Mouse (Mus musculus): Measurements from ENCODE around the gene Plcl2.
"Not testable (repeated sequence)": the region's sequence is repeated elsewhere in the genome, so short reads cannot be mapped to it uniquely, and the experiment has no call there.

The Plcl2 gene

GRCm38 (mm10) chr17:50620794-50621537, 111.8 kb downstream of the Plcl2 start:
- no peak for DNase-seq (ENCODE audit: low read depth in 1 of 2, low spot score in 2 of 2)

- DNase-seq (ENCODE audit: low read depth in 1 of 2, low spot score in 2 of 2): no peak
These were observed 112.8 kb downstream of the Plcl2 start for GRCm38 (mm10) chr17:50621996-50622395.

- no peak for DNase-seq (ENCODE audit: low read depth in 1 of 2, low spot score in 2 of 2)
These were observed 116.4 kb downstream of the Plcl2 start for GRCm38 (mm10) chr17:50625584-50625983.

GRCm38 (mm10) chr17:50627658-50628057, 118.5 kb downstream of the Plcl2 start:
- no peak for DNase-seq (ENCODE audit: low read depth in 1 of 2, low spot score in 2 of 2)

- DNase-seq (ENCODE audit: low read depth in 1 of 2, low spot score in 2 of 2): no peak
These were observed 119.5 kb downstream of the Plcl2 start for GRCm38 (mm10) chr17:50628716-50629115.

- DNase-seq (ENCODE audit: low read depth in 1 of 2, low spot score in 2 of 2): not testable (repeated sequence)
These were observed 121.8 kb downstream of the Plcl2 start for GRCm38 (mm10) chr17:50630992-50631391.

- no peak for DNase-seq (ENCODE audit: low read depth in 1 of 2, low spot score in 2 of 2)
These were observed 125.0 kb downstream of the Plcl2 start for GRCm38 (mm10) chr17:50634008-50634871.

GRCm38 (mm10) chr17:50635961-50636585, 126.9 kb downstream of the Plcl2 start:
- DNase-seq (ENCODE audit: low read depth in 1 of 2, low spot score in 2 of 2): no peak

GRCm38 (mm10) chr17:50638791-50639190, 129.6 kb downstream of the Plcl2 start:
- no peak for DNase-seq (ENCODE audit: low read depth in 1 of 2, low spot score in 2 of 2)

GRCm38 (mm10) chr17:50641076-50641610, 131.9 kb downstream of the Plcl2 start:
- no peak for DNase-seq (ENCODE audit: low read depth in 1 of 2, low spot score in 2 of 2)

GRCm38 (mm10) chr17:50641879-50642278, 132.7 kb downstream of the Plcl2 start:
- no peak for DNase-seq (ENCODE audit: low read depth in 1 of 2, low spot score in 2 of 2)

GRCm38 (mm10) chr17:50643356-50643755, 134.2 kb downstream of the Plcl2 start:
- no peak for DNase-seq (ENCODE audit: low read depth in 1 of 2, low spot score in 2 of 2)

GRCm38 (mm10) chr17:50643989-50644388, 134.8 kb downstream of the Plcl2 start:
- no peak for DNase-seq (ENCODE audit: low read depth in 1 of 2, low spot score in 2 of 2)

- DNase-seq (ENCODE audit: low read depth in 1 of 2, low spot score in 2 of 2): not testable (repeated sequence)
These were observed 138.9 kb downstream of the Plcl2 start for GRCm38 (mm10) chr17:50648141-50648540.

GRCm38 (mm10) chr17:50648757-50649419, 139.7 kb downstream of the Plcl2 start:
- DNase-seq (ENCODE audit: low read depth in 1 of 2, low spot score in 2 of 2): no peak

GRCm38 (mm10) chr17:50650535-50651223, 141.5 kb downstream of the Plcl2 start:
- DNase-seq (ENCODE audit: low read depth in 1 of 2, low spot score in 2 of 2): no peak

- no peak for DNase-seq (ENCODE audit: low read depth in 1 of 2, low spot score in 2 of 2)
These were observed 145.7 kb downstream of the Plcl2 start for GRCm38 (mm10) chr17:50654741-50655415.

GRCm38 (mm10) chr17:50655416-50655776, 146.2 kb downstream of the Plcl2 start:
- no peak for DNase-seq (ENCODE audit: low read depth in 1 of 2, low spot score in 2 of 2)

GRCm38 (mm10) chr17:50657321-50657720, 148.1 kb downstream of the Plcl2 start:
- DNase-seq (ENCODE audit: low read depth in 1 of 2, low spot score in 2 of 2): no peak

- no peak for DNase-seq (ENCODE audit: low read depth in 1 of 2, low spot score in 2 of 2)
These were observed 149.7 kb downstream of the Plcl2 start for GRCm38 (mm10) chr17:50658901-50659300.

All from monocyte, adult 2 months (primary cell).